Mouse (Mus musculus) liver, embryonic 11.5 days (tissue): ENCODE measurements at regions not wholly inside any gene's neighbourhood (a gene's known extent, or its start where the extent isn't known, plus 50 kb on each side); places are given as distances from the start of the nearest gene placed in this dataset.

Experiments
- ATAC-seq: fragments of 200-750 bp; cut with Nextera tagmentation; replicated peaks from 2 replicates; pipeline ENCODE4 v1.8.0; 2017; ENCODE audit warnings: moderate number of reproducible peaks, mild to moderate bottlenecking, moderate TSS enrichment, moderate library complexity; ENCODE audit not compliant: low FRiP score
- DNase-seq: peaks from one replicate; pipeline ENCODE4 v3.0.0-alpha.2; 2017; ENCODE audit warnings: low spot score
- H3K27ac ChIP-seq: fragments of 300-500 bp; sonication (generic); 2 replicates; pipeline ENCODE4 v1.5.1; 2014; ENCODE audit warnings: mild to moderate bottlenecking, low read depth, low read length, control low read depth
- H3K27me3 ChIP-seq: fragments of 300-500 bp; sonication (generic); replicated peaks from 2 replicates; pipeline ENCODE4 v1.6.1; 2014; ENCODE audit warnings: low read length, mixed read lengths; ENCODE audit not compliant: control insufficient read depth, insufficient read depth
- H3K36me3 ChIP-seq: fragments of 300-500 bp; sonication (generic); 2 replicates; pipeline ENCODE4 v1.6.1; 2014; ENCODE audit warnings: mild to moderate bottlenecking, low read length, moderate library complexity, mixed read lengths; ENCODE audit not compliant: control insufficient read depth, insufficient read depth
- H3K4me1 ChIP-seq: fragments of 300-500 bp; sonication (generic); replicated peaks from 2 replicates; pipeline ENCODE4 v1.6.1; 2014; ENCODE audit warnings: low read length, mixed read lengths; ENCODE audit not compliant: control insufficient read depth, insufficient read depth
- H3K4me2 ChIP-seq: fragments of 300-500 bp; sonication (generic); 2 replicates; pipeline ENCODE4 v1.6.1; 2014; ENCODE audit warnings: mild to moderate bottlenecking, control low read depth, moderate library complexity
- H3K4me3 ChIP-seq: fragments of 300-500 bp; sonication (generic); 2 replicates; pipeline ENCODE4 v1.5.1; 2014; ENCODE audit warnings: low read depth, low read length, control low read depth
- H3K9ac ChIP-seq: fragments of 300-500 bp; sonication (generic); 2 replicates; pipeline ENCODE4 v1.6.1; 2014; ENCODE audit warnings: low read depth, low read length, control low read depth
- H3K9me3 ChIP-seq: fragments of 300-500 bp; sonication (generic); 2 replicates; pipeline ENCODE4 v1.6.1; 2016; ENCODE audit warnings: low read length, inconsistent platforms, mixed read lengths; ENCODE audit not compliant: control insufficient read depth
- WGBS: fragments of 180-500 bp; shearing (Covaris S2); extraction: QIAGEN DNeasy Blood & Tissue Kit; methylation state at CpG from one replicate; pipeline ENCODE4 v1.1.7; 2014; 5-methylcytosine and 5-hydroxymethylcytosine counted together

GRCm38 (mm10) chr13:116527037-116527436 lies 217.5 kb upstream of the Isl1 start:
- Histone ChIP-seq H3K4me3 (no peak overlapping the region), H3K9me3 (no peaks in the 10 kb centered on the region), H3K9ac (no peak overlapping the region), H3K27ac (no peak overlapping the region), H3K36me3 (no peaks in the 10 kb centered on the region), H3K4me1 (no peaks in the 10 kb centered on the region), H3K27me3 (no peaks in the 10 kb centered on the region), H3K4me2 (no peak overlapping the region)
- DNase-seq, result no peak
- 38% methylated on average over 7 of the region's 7 CpGs for WGBS
- no peak for ATAC-seq

GRCm38 (mm10) chr13:116523713-116524303 lies 214.3 kb upstream of the Isl1 start:
- no peaks in the 10 kb centered on the region for H3K9me3 ChIP-seq
- no peaks in the 10 kb centered on the region for H3K36me3 ChIP-seq
- DNase-seq, result no peak
- WGBS, result 11% methylated on average over 8 of the region's 8 CpGs
- H3K9ac ChIP-seq, result no peak overlapping the region
- no peak overlapping the region for H3K4me3 ChIP-seq
- H3K27me3 ChIP-seq, result no peaks in the 10 kb centered on the region
- no peak overlapping the region for H3K4me2 ChIP-seq
- no peak for ATAC-seq
- no peak overlapping the region for H3K27ac ChIP-seq
- H3K4me1 ChIP-seq, result no peaks in the 10 kb centered on the region

- Histone ChIP-seq H3K36me3 (no peaks in the 10 kb centered on the region), H3K9ac (no peak overlapping the region), H3K4me2 (no peak overlapping the region), H3K4me3 (no peak overlapping the region), H3K4me1 (no peaks in the 10 kb centered on the region), H3K27me3 (no peaks in the 10 kb centered on the region), H3K9me3 (no peaks in the 10 kb centered on the region), H3K27ac (no peak overlapping the region)
- ATAC-seq (no peak), DNase-seq (no peak)
- WGBS, result 30% methylated on average over 13 of the region's 13 CpGs
Observed at GRCm38 (mm10) chr13:116514640-116515311, 205.3 kb upstream of the Isl1 start.

- Histone ChIP-seq H3K27ac (no peak overlapping the region), H3K27me3 (no peaks in the 10 kb centered on the region), H3K9me3 (no peaks in the 10 kb centered on the region), H3K4me2 (no peak overlapping the region), H3K9ac (no peak overlapping the region), H3K36me3 (no peaks in the 10 kb centered on the region), H3K4me3 (no peak overlapping the region), H3K4me1 (no peaks in the 10 kb centered on the region)
- WGBS, result 59% methylated on average over 7 of the region's 7 CpGs
- DNase-seq (no peak), ATAC-seq (no peak)
Observed at GRCm38 (mm10) chr13:116514256-116514639, 204.8 kb upstream of the Isl1 start.

- WGBS, result 68% methylated on average over 4 of the region's 4 CpGs
- no peak for ATAC-seq
- no peak overlapping the region for H3K27ac ChIP-seq
- H3K4me2 ChIP-seq, result no peak overlapping the region
- no peaks in the 10 kb centered on the region for H3K27me3 ChIP-seq
- H3K36me3 ChIP-seq, result no peaks in the 10 kb centered on the region
- DNase-seq, result no peak
- H3K4me1 ChIP-seq, result no peaks in the 10 kb centered on the region
- no peaks in the 10 kb centered on the region for H3K9me3 ChIP-seq
- no peak overlapping the region for H3K9ac ChIP-seq
- H3K4me3 ChIP-seq, result no peak overlapping the region
Observed at GRCm38 (mm10) chr13:116512398-116512797, 202.9 kb upstream of the Isl1 start.

GRCm38 (mm10) chr13:116508213-116508811 lies 198.8 kb upstream of the Isl1 start:
- no peak overlapping the region for H3K27ac ChIP-seq
- H3K9ac ChIP-seq, result no peak overlapping the region
- DNase-seq (no peak), ATAC-seq (no peak)
- H3K27me3 ChIP-seq, result no peaks in the 10 kb centered on the region
- no peaks in the 10 kb centered on the region for H3K36me3 ChIP-seq
- WGBS, result 81% methylated on average over 7 of the region's 7 CpGs
- H3K4me1 ChIP-seq, result no peaks in the 10 kb centered on the region
- H3K4me3 ChIP-seq, result no peak overlapping the region
- H3K9me3 ChIP-seq, result no peaks in the 10 kb centered on the region
- H3K4me2 ChIP-seq, result no peak overlapping the region

- Histone ChIP-seq H3K4me1 (no peaks in the 10 kb centered on the region), H3K9me3 (no peaks in the 10 kb centered on the region), H3K4me2 (no peak overlapping the region), H3K36me3 (no peaks in the 10 kb centered on the region), H3K27ac (no peak overlapping the region), H3K4me3 (no peak overlapping the region), H3K9ac (no peak overlapping the region), H3K27me3 (no peaks in the 10 kb centered on the region)
- WGBS, result 71% methylated on average over 6 of the region's 6 CpGs
- ATAC-seq (no peak), DNase-seq (no peak)
Observed at GRCm38 (mm10) chr13:116497659-116498414, 188.3 kb upstream of the Isl1 start.

- Histone ChIP-seq H3K4me3 (no peak overlapping the region), H3K9me3 (no peaks in the 10 kb centered on the region), H3K27ac (no peak overlapping the region), H3K36me3 (no peaks in the 10 kb centered on the region), H3K27me3 (no peaks in the 10 kb centered on the region), H3K4me2 (no peak overlapping the region), H3K4me1 (no peaks in the 10 kb centered on the region), H3K9ac (no peak overlapping the region)
- DNase-seq, result no peak
- no peak for ATAC-seq
- 53% methylated on average over 2 of the region's 2 CpGs for WGBS
Observed at GRCm38 (mm10) chr13:116495641-116496040, 186.2 kb upstream of the Isl1 start.
